Mouse (Mus musculus) neutrophil, adult 5-6 weeks (primary cell): ENCODE results near the gene Ms4a7. TPM values are rescaled to one million over a fixed set of nuclear protein-coding genes. Genes with fewer than 3 reads are reported as not detected.

Experiments used
- ATAC-seq: fragments of 151-379, 151-347 bp; 2 replicates; pipeline ENCODE4 v1.8.0; 2017; ENCODE audit warnings: mild to moderate bottlenecking, moderate TSS enrichment; ENCODE audit not compliant: insufficient number of reproducible peaks, poor library complexity, low FRiP score, severe bottlenecking; ENCODE audit errors: extremely low read depth
- total RNA-seq: library from RNA; stranded (forward); fragments of 200-1000 nt; gene quantifications from 2 replicates; pipeline ENCODE4 v1.2.3, GENCODE M21; 2017

The Ms4a7 gene
- total RNA-seq, 1 experiment from 2014 or later, result not detected

DNA sequence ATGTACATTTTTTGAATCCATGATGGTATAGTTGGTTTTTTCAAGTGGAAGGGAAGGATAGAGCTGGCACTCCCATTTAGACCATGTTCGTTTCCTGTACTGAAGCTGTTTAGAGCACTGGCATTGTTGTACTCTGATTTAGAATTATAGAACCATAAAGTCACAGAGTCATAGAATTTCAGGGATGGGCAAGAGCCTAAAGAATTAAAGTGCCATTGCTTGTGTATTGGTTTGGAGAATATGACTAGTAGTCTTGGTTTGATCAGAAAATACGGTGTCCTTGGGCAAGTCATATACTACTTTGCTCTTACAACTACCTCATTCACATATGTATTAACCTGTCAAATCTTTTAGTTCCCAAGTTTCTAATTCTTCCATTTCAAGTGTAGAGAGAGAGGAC is 52.2 kb downstream of the Ms4a7 start, which contains the start of gene Ms4a5:
TSS of gene Ms4a5 (minus strand) at position 101 of the 400 bp plus-strand sequence.
- ATAC-seq, result no peak

DNA sequence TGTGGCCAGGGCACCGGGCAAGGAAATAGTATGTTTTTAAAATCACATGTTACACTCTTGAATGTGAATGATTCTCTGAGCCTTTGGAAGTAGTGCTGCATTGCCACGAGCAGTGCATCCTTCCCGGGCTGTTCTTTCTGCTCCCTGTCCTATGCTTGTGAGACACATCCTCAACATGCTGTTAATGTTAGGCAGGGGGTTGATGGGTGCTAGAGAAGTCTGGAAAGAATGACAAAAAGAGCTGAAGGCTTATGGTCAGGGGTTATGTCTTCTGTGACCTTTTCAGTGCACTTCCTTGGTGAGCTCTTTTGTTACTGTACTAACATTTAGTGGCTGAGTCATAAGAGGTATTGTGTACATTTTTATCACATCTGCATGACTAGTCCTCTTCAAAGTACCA is 55.7 kb downstream of the Ms4a7 start:
- no peak for ATAC-seq

- no peak for ATAC-seq
These were observed 59.5 kb downstream of the Ms4a7 start for GRCm38 (mm10) chr19:11276431-11276830.

Other genes starting within 250 kb of the Ms4a7 start
- gene 1700017D01Rik, start 205.3 kb downstream of the Ms4a7 start, total RNA-seq, result not detected in 2 replicates
- gene 1700025F22Rik, start 170.8 kb downstream of the Ms4a7 start, total RNA-seq, result not detected in 2 replicates
- gene Ms4a13, start 139.4 kb downstream of the Ms4a7 start, total RNA-seq, result not detected in 2 replicates
- gene Ms4a12, start 103.7 kb downstream of the Ms4a7 start, total RNA-seq, result not detected in 2 replicates
- 552 and 558 TPM in 2 replicates for gene Ms4a1, start 69.9 kb downstream of the Ms4a7 start, total RNA-seq
- gene Ms4a5, start 52.3 kb downstream of the Ms4a7 start, total RNA-seq, result not detected in 2 replicates
- not detected in 2 replicates for gene Ms4a14, start 21.7 kb downstream of the Ms4a7 start, total RNA-seq
- gene Ms4a4a, start 39.4 kb upstream of the Ms4a7 start, total RNA-seq, result 1.4 and 3.7 TPM in 2 replicates
- 129 and 133 TPM in 2 replicates for gene Ms4a4c, start 68.6 kb upstream of the Ms4a7 start, total RNA-seq
- 44.8 and 59.4 TPM in 2 replicates for gene Ms4a4b, start 107.4 kb upstream of the Ms4a7 start, total RNA-seq
- 34.3 and 38.1 TPM in 2 replicates for gene Ms4a6c, start 133.2 kb upstream of the Ms4a7 start, total RNA-seq
- gene Gm8369, start 149.8 kb upstream of the Ms4a7 start, total RNA-seq, result 335 and 348 TPM in 2 replicates
- gene Ms4a6b, start 180.4 kb upstream of the Ms4a7 start, total RNA-seq, result 108 and 112 TPM in 2 replicates
- gene Ms4a4d, start 200.7 kb upstream of the Ms4a7 start, total RNA-seq, result 0.58 TPM in 1 of 2 replicates, not detected in the other